Mouse (Mus musculus) stomach, postnatal 0 days (tissue): ENCODE measurements around the gene Drp2. TPM values are rescaled to one million over a fixed set of nuclear protein-coding genes. Genes with fewer than 3 reads are reported as not detected.

Experiments
- ATAC-seq: fragments of 200-750 bp; cut with Nextera tagmentation; 2 replicates; pipeline ENCODE4 v1.8.0; 2017; ENCODE audit not compliant: low FRiP score, low TSS enrichment
- DNase-seq: peaks from one replicate; pipeline ENCODE4 v3.0.0-alpha.2; 2016; ENCODE audit warnings: low spot score
- H3K27ac ChIP-seq: fragments of 300-500 bp; sonication (generic); replicated peaks from 2 replicates; pipeline ENCODE4 v1.5.1; 2014; ENCODE audit warnings: mild to moderate bottlenecking, control low read depth
- H3K27me3 ChIP-seq: fragments of 300-500 bp; sonication (generic); 2 replicates; pipeline ENCODE4 v1.6.1; 2014; ENCODE audit warnings: low read length; ENCODE audit not compliant: control insufficient read depth, insufficient read depth
- H3K36me3 ChIP-seq: fragments of 300-500 bp; sonication (generic); 2 replicates; pipeline ENCODE4 v1.6.1; 2014; ENCODE audit warnings: low read length, mixed read lengths; ENCODE audit not compliant: control insufficient read depth, insufficient read depth
- H3K4me1 ChIP-seq: fragments of 300-500 bp; sonication (generic); replicated peaks from 2 replicates; pipeline ENCODE4 v1.6.1; 2014; ENCODE audit warnings: antibody characterized with exemption; ENCODE audit not compliant: control insufficient read depth, insufficient read depth
- H3K4me2 ChIP-seq: fragments of 300-500 bp; sonication (generic); replicated peaks from 2 replicates; pipeline ENCODE4 v1.6.1; 2014; ENCODE audit warnings: low read depth, mild to moderate bottlenecking, control low read depth, moderate library complexity
- H3K4me3 ChIP-seq: fragments of 300-500 bp; sonication (generic); 2 replicates; pipeline ENCODE4 v1.5.1; 2014; ENCODE audit warnings: low read depth, low read length, control low read depth
- H3K9ac ChIP-seq: fragments of 300-500 bp; sonication (generic); 2 replicates; pipeline ENCODE4 v1.6.1; 2014; ENCODE audit warnings: mild to moderate bottlenecking, low read length, control low read depth, mixed read lengths
- H3K9me3 ChIP-seq: fragments of 300-500 bp; sonication (generic); 2 replicates; pipeline ENCODE4 v1.6.1; 2016; ENCODE audit warnings: low read length; ENCODE audit not compliant: control insufficient read depth
- CTCF ChIP-seq: IDR thresholded peaks from 2 replicates; pipeline ENCODE4 v1.5.1; 2016; ENCODE audit warnings: antibody characterized with exemption, low read depth, mild to moderate bottlenecking, moderate library complexity
- EP300 ChIP-seq: optimal IDR thresholded peaks from 2 replicates; pipeline ENCODE3; 2016; ENCODE audit warnings: antibody characterized with exemption
- WGBS: fragments of 180-500 bp; shearing (Covaris S2); extraction: QIAGEN DNeasy Blood & Tissue Kit; methylation state at CpG from one replicate; pipeline ENCODE4 v1.1.7; 2014; 5-methylcytosine and 5-hydroxymethylcytosine counted together
- polyA plus RNA-seq: library from polyadenylated mRNA; unstranded; fragments of >200 nt; fragmentation: Nextera tagmentation; extraction: Ambion mirVana; gene quantifications from 2 replicates; pipeline ENCODE4 v1.2.1, GENCODE M21; 2015

Drp2 gene
- polyA plus RNA-seq, 1 experiment from 2014 or later: 0.35 TPM

GRCm38 (mm10) chrX:134476290-134476689, 71.9 kb downstream of the Drp2 start, which contains the start of gene Taf7l:
TSS of gene Taf7l (minus strand) at chrX:134476490.
- H3K27me3 ChIP-seq: no peaks in the 10 kb centered on the region
- H3K4me1 ChIP-seq: no peaks in the 10 kb centered on the region
- DNase-seq (no peak), ATAC-seq (no peak)
- H3K4me3 ChIP-seq: no peak within 1 kb of the TSS
- H3K9me3 ChIP-seq: 0 out of 2 replicates have a peak, but pooled peaks cover 3% of the 10 kb centered on the region
- 88% methylated on average over 22 of the region's 25 CpGs for WGBS
- no peak within 1 kb of the TSS for H3K27ac ChIP-seq
- H3K9ac ChIP-seq: no peak within 1 kb of the TSS
- H3K36me3 ChIP-seq: no peaks in the 10 kb centered on the region
- TF ChIP-seq CTCF (no peak), EP300 (no peak)
- H3K4me2 ChIP-seq: no peak within 1 kb of the TSS

- ATAC-seq (no peak), DNase-seq (no peak)
- Histone ChIP-seq H3K36me3 (no peaks in the 10 kb centered on the region), H3K4me3 (no peak overlapping the region), H3K27ac (no peak overlapping the region), H3K4me1 (no peaks in the 10 kb centered on the region), H3K4me2 (no peak overlapping the region), H3K27me3 (no peaks in the 10 kb centered on the region), H3K9ac (no peak overlapping the region), H3K9me3 (no peaks in the 10 kb centered on the region)
- no peak for TF ChIP-seq EP300
- no peak for TF ChIP-seq CTCF
- 25% methylated on average over 3 of the region's 3 CpGs for WGBS
Measured at GRCm38 (mm10) chrX:134481720-134482119, 77.4 kb downstream of the Drp2 start.

- ATAC-seq: no peak
- TF ChIP-seq EP300 (no peak), CTCF (no peak)
Measured at GRCm38 (mm10) chrX:134500651-134501050, 96.3 kb downstream of the Drp2 start.

More at GRCm38 (mm10) chrX:134500651-134501050, 96.3 kb downstream of the Drp2 start:
- Histone ChIP-seq H3K9ac (no peak overlapping the region), H3K27ac (no peak overlapping the region), H3K4me1 (no peaks in the 10 kb centered on the region), H3K9me3 (no peaks in the 10 kb centered on the region), H3K4me2 (no peak overlapping the region), H3K27me3 (no peaks in the 10 kb centered on the region), H3K4me3 (no peak overlapping the region), H3K36me3 (no peaks in the 10 kb centered on the region)
- WGBS: 77% methylated on average over 8 of the region's 8 CpGs
- DNase-seq: no peak

Other genes with a start within 250 kb of the Drp2 start
- 10.4 and 11.4 TPM in 2 replicates for gene Xkrx, start 242.5 kb upstream of the Drp2 start, polyA plus RNA-seq
- not detected in 2 replicates for gene Arl13a, start 217.1 kb upstream of the Drp2 start, polyA plus RNA-seq
- gene Nox1, start 182.6 kb upstream of the Drp2 start, polyA plus RNA-seq: 0.15 and 0.16 TPM in 2 replicates
- 12.8 and 13.7 TPM in 2 replicates for gene Trmt2b, start 127.6 kb upstream of the Drp2 start, polyA plus RNA-seq
- gene Tmem35a, start 109.3 kb upstream of the Drp2 start, polyA plus RNA-seq: 1.7 and 2.0 TPM in 2 replicates
- 6.2 and 7.4 TPM in 2 replicates for gene Cenpi, start 96.5 kb upstream of the Drp2 start, polyA plus RNA-seq
- not detected in 2 replicates for gene Taf7l, start 71.9 kb downstream of the Drp2 start, polyA plus RNA-seq
- gene Timm8a1, start 137.3 kb downstream of the Drp2 start, polyA plus RNA-seq: 63.1 and 63.4 TPM in 2 replicates
- 0.72 and 0.74 TPM in 2 replicates for gene Btk, start 179.0 kb downstream of the Drp2 start, polyA plus RNA-seq
- 419 and 471 TPM in 2 replicates for gene Rpl36a, start 181.1 kb downstream of the Drp2 start, polyA plus RNA-seq
- 3.6 and 3.9 TPM in 2 replicates for gene Gla, start 196.6 kb downstream of the Drp2 start, polyA plus RNA-seq
- 65.3 and 67.2 TPM in 2 replicates for gene Hnrnph2, start 196.6 kb downstream of the Drp2 start, polyA plus RNA-seq